Mouse (Mus musculus): Measurements from ENCODE around the gene St7l. TPM values are rescaled to one million over a fixed set of nuclear protein-coding genes. Genes with fewer than 3 reads are reported as not detected.

Gene St7l
- polyA plus RNA-seq, 1 experiment from 2014 or later, result 32.6 TPM

GRCm38 (mm10) chr3:104909195-104909594 is 45.4 kb downstream of the St7l start:
- Histone ChIP-seq H3K9ac (no peak overlapping the region), H3K9me3 (replicated peaks) (no peaks in the 10 kb centered on the region), H3K4me2 (no peak overlapping the region), H3K4me3 (no peak overlapping the region), H3K27me3 (no peaks in the 10 kb centered on the region), H3K4me1 (no peaks in the 10 kb centered on the region), H3K27ac (no peak overlapping the region), H3K36me3 (ENCODE audit: poor library complexity, severe bottlenecking) (peaks cover 32% of the 10 kb centered on the region)
- 83% methylated on average over 6 of the region's 6 CpGs for WGBS
- ATAC-seq, result no peak

- no peak overlapping the region for H3K4me2 ChIP-seq
- H3K27me3 ChIP-seq, result no peaks in the 10 kb centered on the region
- no peaks in the 10 kb centered on the region for H3K4me1 ChIP-seq
- H3K4me3 ChIP-seq, result no peak overlapping the region
- H3K9me3 ChIP-seq (replicated peaks), result no peaks in the 10 kb centered on the region
- no peak for ATAC-seq
- H3K27ac ChIP-seq, result no peak overlapping the region
- no peak overlapping the region for H3K9ac ChIP-seq
- peaks cover 17% of the 10 kb centered on the region for H3K36me3 ChIP-seq (ENCODE audit: poor library complexity, severe bottlenecking)
- 9% methylated on average over 3 of the region's 3 CpGs for WGBS
Observed at GRCm38 (mm10) chr3:104914986-104915385, 51.2 kb downstream of the St7l start.

- Histone ChIP-seq H3K4me3 (no peak overlapping the region), H3K9me3 (replicated peaks) (no peaks in the 10 kb centered on the region), H3K4me1 (0 out of 2 replicates have a peak, but pooled peaks cover 5% of the 10 kb centered on the region), H3K36me3 (ENCODE audit: poor library complexity, severe bottlenecking) (peaks cover 29% of the 10 kb centered on the region), H3K4me2 (no peak overlapping the region), H3K27ac (no peak overlapping the region), H3K9ac (no peak overlapping the region), H3K27me3 (no peaks in the 10 kb centered on the region)
- no peak for ATAC-seq
- WGBS, result 96% methylated on average over 6 of the region's 6 CpGs
Observed at GRCm38 (mm10) chr3:104929385-104929784, 65.6 kb downstream of the St7l start.

- no peaks in the 10 kb centered on the region for H3K27me3 ChIP-seq
- 78% methylated on average over 2 of the region's 2 CpGs for WGBS
- H3K27ac ChIP-seq, result no peak overlapping the region
- H3K9me3 ChIP-seq (replicated peaks), result no peaks in the 10 kb centered on the region
- ATAC-seq, result no peak
- no peaks in the 10 kb centered on the region for H3K4me1 ChIP-seq
- peaks cover 23% of the 10 kb centered on the region; the same call in 1 of the 2 replicates for H3K36me3 ChIP-seq (ENCODE audit: poor library complexity, severe bottlenecking)
- no peak overlapping the region for H3K4me2 ChIP-seq
- H3K9ac ChIP-seq, result no peak overlapping the region
- no peak overlapping the region for H3K4me3 ChIP-seq
Observed at GRCm38 (mm10) chr3:104937728-104938305, 74.0 kb downstream of the St7l start.

- no peak overlapping the region for H3K27ac ChIP-seq
- H3K9me3 ChIP-seq (replicated peaks), result no peaks in the 10 kb centered on the region
- no peak overlapping the region for H3K9ac ChIP-seq
- ATAC-seq, result no peak
- H3K4me2 ChIP-seq, result no peak overlapping the region
- 24% methylated on average over 4 of the region's 4 CpGs for WGBS
- no peaks in the 10 kb centered on the region for H3K27me3 ChIP-seq
- H3K4me3 ChIP-seq, result no peak overlapping the region
- peaks cover 23% of the 10 kb centered on the region; the same call in 1 of the 2 replicates for H3K36me3 ChIP-seq (ENCODE audit: poor library complexity, severe bottlenecking)
- H3K4me1 ChIP-seq, result peaks cover 4% of the 10 kb centered on the region; the same call in 1 of the 2 replicates
Observed at GRCm38 (mm10) chr3:104938327-104938726, 74.5 kb downstream of the St7l start.

- H3K4me2 ChIP-seq, result no peak overlapping the region
- no peak overlapping the region for H3K4me3 ChIP-seq
- H3K36me3 ChIP-seq (ENCODE audit: poor library complexity, severe bottlenecking), result peaks cover 18% of the 10 kb centered on the region
- no peak for ATAC-seq
- H3K27me3 ChIP-seq, result no peaks in the 10 kb centered on the region
- WGBS, result 77% methylated on average over 6 of the region's 6 CpGs
- no peak overlapping the region for H3K9ac ChIP-seq
- H3K4me1 ChIP-seq, result peaks cover 7% of the 10 kb centered on the region; the same call in 1 of the 2 replicates
- no peaks in the 10 kb centered on the region for H3K9me3 ChIP-seq (replicated peaks)
- no peak overlapping the region for H3K27ac ChIP-seq
Observed at GRCm38 (mm10) chr3:104940691-104941090, 76.9 kb downstream of the St7l start.

GRCm38 (mm10) chr3:104942682-104943081 is 78.9 kb downstream of the St7l start:
- WGBS, result 57% methylated on average over 5 of the region's 5 CpGs
- Histone ChIP-seq H3K9me3 (replicated peaks) (no peaks in the 10 kb centered on the region), H3K4me2 (no peak overlapping the region), H3K27ac (no peak overlapping the region), H3K27me3 (no peaks in the 10 kb centered on the region), H3K36me3 (ENCODE audit: poor library complexity, severe bottlenecking) (peaks cover 34% of the 10 kb centered on the region), H3K9ac (no peak overlapping the region), H3K4me1 (peaks cover 7% of the 10 kb centered on the region; the same call in 1 of the 2 replicates), H3K4me3 (no peak overlapping the region)
- no peak for ATAC-seq

GRCm38 (mm10) chr3:104943333-104943732 is 79.5 kb downstream of the St7l start:
- 34% methylated on average over 8 of the region's 8 CpGs for WGBS
- ATAC-seq, result no peak

GRCm38 (mm10) chr3:104944894-104945293 is 81.1 kb downstream of the St7l start:
- H3K9ac ChIP-seq, result no peak overlapping the region
- no peak overlapping the region for H3K27ac ChIP-seq
- no peak overlapping the region for H3K4me3 ChIP-seq
- H3K9me3 ChIP-seq (replicated peaks), result no peaks in the 10 kb centered on the region
- no peak for ATAC-seq
- WGBS, result 89% methylated on average over 9 of the region's 9 CpGs
- peaks cover 7% of the 10 kb centered on the region; the same call in 1 of the 2 replicates for H3K4me1 ChIP-seq
- H3K27me3 ChIP-seq, result no peaks in the 10 kb centered on the region
- H3K4me2 ChIP-seq, result no peak overlapping the region
- peaks cover 33% of the 10 kb centered on the region for H3K36me3 ChIP-seq (ENCODE audit: poor library complexity, severe bottlenecking)

More at GRCm38 (mm10) chr3:104943333-104943732, 79.5 kb downstream of the St7l start:
- Histone ChIP-seq H3K4me1 (peaks cover 7% of the 10 kb centered on the region; the same call in 1 of the 2 replicates), H3K36me3 (ENCODE audit: poor library complexity, severe bottlenecking) (peaks cover 34% of the 10 kb centered on the region), H3K27ac (no peak overlapping the region), H3K9me3 (replicated peaks) (no peaks in the 10 kb centered on the region), H3K4me2 (no peak overlapping the region), H3K9ac (no peak overlapping the region), H3K4me3 (no peak overlapping the region), H3K27me3 (no peaks in the 10 kb centered on the region)

GRCm38 (mm10) chr3:104950926-104951325 is 87.1 kb downstream of the St7l start:
- Histone ChIP-seq H3K36me3 (ENCODE audit: poor library complexity, severe bottlenecking) (peaks cover 67% of the 10 kb centered on the region), H3K9me3 (replicated peaks) (no peaks in the 10 kb centered on the region), H3K9ac (no peak overlapping the region), H3K4me3 (no peak overlapping the region), H3K4me2 (no peak overlapping the region), H3K4me1 (no peaks in the 10 kb centered on the region), H3K27me3 (no peaks in the 10 kb centered on the region), H3K27ac (no peak overlapping the region)
- 97% methylated on average over 12 of the region's 12 CpGs for WGBS
- no peak for ATAC-seq

GRCm38 (mm10) chr3:104952891-104953670 is 89.3 kb downstream of the St7l start:
- no peaks in the 10 kb centered on the region for H3K27me3 ChIP-seq
- no peak overlapping the region for H3K9ac ChIP-seq
- no peak for ATAC-seq
- no peak overlapping the region for H3K27ac ChIP-seq
- H3K9me3 ChIP-seq (replicated peaks), result no peaks in the 10 kb centered on the region
- peaks cover 58% of the 10 kb centered on the region for H3K36me3 ChIP-seq (ENCODE audit: poor library complexity, severe bottlenecking)
- 95% methylated on average over 21 of the region's 23 CpGs for WGBS
- no peak overlapping the region for H3K4me2 ChIP-seq
- H3K4me1 ChIP-seq, result no peaks in the 10 kb centered on the region
- no peak overlapping the region for H3K4me3 ChIP-seq

- no peak overlapping the region for H3K9ac ChIP-seq
- H3K4me2 ChIP-seq, result no peak overlapping the region
- H3K36me3 ChIP-seq (ENCODE audit: poor library complexity, severe bottlenecking), result peaks cover 54% of the 10 kb centered on the region
- peaks cover 10% of the 10 kb centered on the region for H3K27me3 ChIP-seq
- no peaks in the 10 kb centered on the region for H3K9me3 ChIP-seq (replicated peaks)
- no peak for ATAC-seq
- H3K27ac ChIP-seq, result no peak overlapping the region
- H3K4me3 ChIP-seq, result no peak overlapping the region
- 95% methylated on average over 3 of the region's 3 CpGs for WGBS
- H3K4me1 ChIP-seq, result no peaks in the 10 kb centered on the region
Observed at GRCm38 (mm10) chr3:104954137-104954536, 90.3 kb downstream of the St7l start.
